Mouse (Mus musculus): ENCODE results near the gene Rgs19.

Gene Rgs19

GRCm38 (mm10) chr2:181656734-181657133 is 37.0 kb downstream of the Rgs19 start, which contains the start of gene Gm29797:
Gene Gm29797 (plus strand): TSS chr2:181657034.
- DNase-seq (ENCODE audit: extremely low spot score, low spot score), result no peak

DNA sequence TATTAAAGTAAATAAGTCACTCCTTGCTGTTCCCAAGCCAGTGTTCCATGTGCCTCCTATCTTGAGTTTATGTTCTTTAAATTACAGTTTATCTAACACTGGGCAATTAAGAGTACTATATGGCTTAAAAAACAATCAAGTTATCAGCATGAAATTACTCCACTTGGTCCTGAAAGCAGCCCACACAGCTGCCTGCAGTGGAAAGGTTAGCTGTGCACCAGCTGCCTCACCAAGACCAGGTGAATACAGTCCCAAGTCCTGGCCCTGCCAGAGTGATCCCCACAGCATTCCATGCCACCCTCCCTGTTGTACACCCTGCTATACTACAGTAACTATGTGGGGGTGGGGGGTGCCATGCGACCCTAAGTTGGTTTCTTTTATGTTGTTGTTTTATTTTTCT is 40.3 kb downstream of the Rgs19 start:
- DNase-seq (ENCODE audit: extremely low spot score, low spot score), result no peak

DNA sequence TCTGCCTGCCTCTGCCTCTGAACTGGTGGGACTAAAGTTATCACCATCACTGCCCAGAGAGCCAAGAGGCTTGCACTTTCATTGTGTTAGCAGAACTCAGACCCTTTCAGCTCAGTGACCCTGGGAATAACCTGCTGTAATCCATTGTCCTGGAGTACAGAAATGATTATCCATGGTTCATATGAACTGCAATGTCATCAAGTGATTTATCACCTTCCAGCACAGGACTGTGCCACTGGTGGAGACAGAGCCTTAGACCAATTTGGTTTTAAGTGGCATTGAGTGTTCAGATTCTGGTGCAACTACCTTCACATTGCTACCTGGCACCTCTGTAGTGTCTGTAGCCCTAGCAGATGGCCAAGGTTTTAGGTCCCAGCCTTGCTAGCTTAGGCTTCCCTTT is 40.7 kb downstream of the Rgs19 start:
- no peak for DNase-seq (ENCODE audit: extremely low spot score, low spot score)

DNA sequence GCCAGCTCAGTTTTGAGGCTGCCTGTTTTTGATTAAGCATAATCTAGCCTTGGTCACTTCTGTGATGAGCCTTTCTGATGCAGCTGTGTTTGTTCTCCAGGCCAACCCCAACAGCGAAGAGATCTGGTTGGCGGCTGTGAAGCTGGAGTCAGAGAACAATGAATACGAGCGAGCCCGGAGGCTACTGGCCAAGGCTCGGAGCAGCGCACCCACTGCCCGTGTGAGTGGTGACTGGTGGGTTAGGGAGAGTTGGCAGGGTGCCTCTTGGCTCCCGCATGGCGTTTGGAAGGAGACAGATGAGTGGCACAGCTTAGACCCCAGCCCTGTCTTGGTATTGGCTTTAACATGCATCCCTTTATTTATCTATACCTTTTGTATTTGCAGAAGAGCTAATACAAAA is 44.9 kb downstream of the Rgs19 start:
- DNase-seq (ENCODE audit: extremely low spot score, low spot score), result no peak

GRCm38 (mm10) chr2:181646626-181647472 is 46.9 kb downstream of the Rgs19 start:
- no peak for DNase-seq (ENCODE audit: extremely low spot score, low spot score)

GRCm38 (mm10) chr2:181645666-181646065 is 48.1 kb downstream of the Rgs19 start:
- no peak for DNase-seq (ENCODE audit: extremely low spot score, low spot score)

DNA sequence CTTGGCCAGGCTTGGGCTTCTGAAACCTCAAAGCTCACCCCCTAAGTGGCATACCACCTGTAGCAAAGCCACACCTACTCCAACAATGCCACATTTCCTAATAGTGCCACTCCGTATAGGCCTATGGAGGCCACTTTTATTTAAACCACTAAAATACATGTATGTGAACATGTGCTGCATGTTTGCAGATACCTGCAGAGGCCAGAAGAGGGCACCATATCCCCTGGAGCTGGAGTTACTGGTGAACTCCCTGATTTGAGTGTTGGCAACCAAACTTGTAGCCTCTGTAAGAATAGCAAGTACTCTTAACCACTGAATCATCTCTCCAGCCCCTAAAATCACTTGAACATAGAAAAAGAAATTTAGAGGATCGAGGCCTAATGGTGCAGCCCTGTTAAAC is 49.4 kb downstream of the Rgs19 start:
- peak; percentile 31 for DNase-seq (ENCODE audit: extremely low spot score, low spot score)
